Mouse (Mus musculus): ENCODE results near the gene Itsn1.

Gene Itsn1

DNA sequence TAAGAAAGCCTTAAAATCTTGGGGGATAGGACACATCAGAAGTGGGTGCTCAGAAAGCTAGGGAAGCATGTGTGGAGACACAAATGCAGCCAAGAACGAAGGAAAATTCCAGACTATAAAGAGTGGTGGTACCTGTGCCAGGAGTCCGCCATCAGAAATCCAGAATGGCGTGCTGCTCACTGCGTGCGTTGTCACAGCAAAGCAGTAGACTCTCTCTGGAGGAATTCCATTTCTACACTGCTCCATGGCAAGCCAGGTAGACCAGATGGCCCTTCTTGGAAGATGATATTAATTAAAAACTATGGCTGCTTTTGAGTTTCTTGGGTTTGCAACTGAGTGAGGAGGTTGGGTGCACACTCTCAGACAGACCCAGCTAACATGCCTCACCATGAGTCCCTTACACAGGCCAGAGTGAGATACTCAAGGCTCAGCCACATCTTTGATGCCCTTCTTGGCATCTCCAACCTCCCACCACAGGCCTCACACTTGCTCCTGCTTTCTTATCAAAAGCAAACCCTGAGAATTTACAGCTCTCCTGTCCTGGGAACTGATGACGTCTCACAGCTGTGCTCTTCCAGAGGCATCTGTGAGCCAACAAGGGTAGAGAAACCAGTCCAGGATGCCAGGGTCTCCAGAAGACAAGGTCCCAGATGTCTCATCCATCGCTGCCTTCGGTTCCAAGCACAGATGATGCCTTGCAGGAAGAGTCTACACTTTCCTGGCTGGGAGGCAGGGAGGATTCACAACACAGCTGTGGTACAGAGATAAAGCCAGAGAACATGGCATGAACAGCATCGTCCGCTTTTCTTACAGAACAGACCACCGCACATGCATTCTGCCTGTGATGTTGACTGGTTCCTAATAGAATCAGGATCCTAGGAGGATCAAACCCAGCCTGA is 152.0 kb downstream of the Itsn1 start:
- no peak for DNase-seq

DNA sequence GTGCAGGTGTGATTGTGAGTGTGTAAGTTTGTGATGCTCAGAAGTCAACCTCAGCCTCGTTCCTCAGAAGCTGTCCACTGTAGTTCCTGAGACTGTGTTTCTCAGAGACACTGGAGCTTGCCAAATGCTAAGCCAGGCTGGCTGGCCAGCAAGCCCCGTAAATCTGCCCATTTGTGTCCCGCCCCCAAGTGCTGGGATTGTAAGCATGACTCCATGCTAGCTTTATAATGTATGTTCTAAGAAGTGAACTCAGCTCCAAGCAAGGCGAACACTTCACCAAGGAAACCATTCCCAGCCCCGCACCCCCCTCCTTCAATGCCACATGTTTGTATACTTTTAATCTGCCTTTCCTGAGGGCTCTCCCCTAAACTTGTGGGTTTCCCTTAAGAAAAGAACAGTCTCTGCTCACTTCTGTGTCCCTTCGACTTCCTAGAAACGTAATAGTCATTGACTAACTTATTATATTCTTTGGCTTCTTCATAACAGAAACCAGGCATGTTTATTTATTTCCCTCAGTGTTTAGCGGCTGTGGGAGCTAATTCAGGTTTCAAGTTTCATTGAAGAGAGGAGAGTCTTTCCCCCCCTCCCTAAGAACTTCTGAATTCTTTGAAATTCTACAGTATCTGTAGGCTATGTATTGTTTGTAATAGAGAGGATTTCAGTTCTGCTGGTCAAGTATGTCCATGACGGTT is 153.2 kb downstream of the Itsn1 start:
- DNase-seq: peak; percentile 42

DNA sequence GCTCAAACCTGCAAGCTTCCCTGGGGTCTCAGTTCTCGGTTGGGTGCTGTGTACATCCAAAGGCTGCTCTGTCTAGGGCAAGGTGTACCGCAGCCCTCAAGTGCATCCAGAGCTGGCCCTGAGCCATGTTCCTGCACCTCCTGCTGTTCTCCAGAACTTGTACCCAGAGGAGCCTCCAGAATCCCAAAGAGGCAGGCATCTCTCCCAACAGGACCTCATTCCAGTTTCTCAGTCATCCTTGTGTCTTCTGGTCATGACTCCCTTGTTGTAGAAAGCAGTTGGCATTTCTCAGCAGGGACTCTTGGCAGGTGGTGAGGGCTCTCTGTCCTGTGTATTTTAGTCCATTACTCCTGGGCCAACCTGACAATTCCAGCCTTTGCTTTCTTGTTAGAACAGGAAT is 154.6 kb downstream of the Itsn1 start:
- no peak for DNase-seq

DNA sequence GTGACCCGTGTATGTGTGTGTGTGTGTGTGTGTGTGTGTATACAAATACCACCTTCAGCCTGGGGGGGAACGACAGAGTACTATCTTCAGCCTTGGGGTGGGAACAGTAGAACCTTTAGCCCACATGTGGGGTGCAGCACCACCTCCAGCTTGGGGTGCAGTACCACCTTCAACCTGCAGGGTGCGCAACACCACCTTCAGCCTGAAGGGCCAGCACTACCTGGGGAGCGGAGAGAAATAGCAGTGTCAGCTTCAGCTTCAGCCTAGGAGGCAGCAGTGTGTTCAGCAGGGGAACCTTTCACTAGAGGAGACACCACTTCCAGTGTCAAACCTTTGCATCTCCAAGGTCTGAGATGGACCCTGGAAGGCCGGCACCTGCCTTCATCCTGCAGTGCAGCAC is 155.1 kb downstream of the Itsn1 start:
- peak; percentile 53 for DNase-seq

DNA sequence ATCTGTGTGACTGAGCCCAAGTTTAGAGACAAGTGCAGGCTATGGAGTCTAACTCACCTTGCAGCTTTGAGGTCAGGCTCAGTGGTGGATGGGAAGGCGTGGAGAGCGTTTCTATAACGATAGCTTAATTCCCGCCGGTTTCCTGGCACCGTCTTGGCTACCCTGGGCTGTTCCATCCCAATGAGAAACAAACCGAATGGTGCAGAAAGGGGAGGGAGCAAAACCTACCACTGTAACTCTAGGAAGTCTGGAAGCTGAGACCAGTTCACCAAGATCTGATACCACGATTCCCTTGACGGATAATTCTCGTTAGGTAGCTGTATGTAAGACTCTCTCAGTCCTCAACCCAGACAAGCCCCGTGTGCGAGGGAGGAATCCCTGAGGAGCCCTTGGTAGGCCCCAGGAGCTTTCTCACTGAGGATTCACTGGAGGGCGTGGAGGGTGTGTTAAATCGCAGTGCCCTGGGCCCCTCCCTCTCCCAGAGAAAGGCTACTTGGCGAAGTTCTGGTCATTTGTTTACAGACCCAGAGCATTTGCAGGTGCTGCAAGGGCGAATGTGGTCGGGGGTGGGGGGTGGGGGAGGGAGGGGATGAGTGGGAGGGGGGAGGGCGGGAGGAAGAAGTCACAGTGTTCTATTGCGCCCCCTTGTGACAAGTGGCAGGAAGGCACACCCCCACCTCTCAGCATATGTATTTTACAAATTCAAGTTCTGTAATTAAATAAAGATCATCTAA is 156.5 kb downstream of the Itsn1 start:
- DNase-seq: peak; percentile 65

DNA sequence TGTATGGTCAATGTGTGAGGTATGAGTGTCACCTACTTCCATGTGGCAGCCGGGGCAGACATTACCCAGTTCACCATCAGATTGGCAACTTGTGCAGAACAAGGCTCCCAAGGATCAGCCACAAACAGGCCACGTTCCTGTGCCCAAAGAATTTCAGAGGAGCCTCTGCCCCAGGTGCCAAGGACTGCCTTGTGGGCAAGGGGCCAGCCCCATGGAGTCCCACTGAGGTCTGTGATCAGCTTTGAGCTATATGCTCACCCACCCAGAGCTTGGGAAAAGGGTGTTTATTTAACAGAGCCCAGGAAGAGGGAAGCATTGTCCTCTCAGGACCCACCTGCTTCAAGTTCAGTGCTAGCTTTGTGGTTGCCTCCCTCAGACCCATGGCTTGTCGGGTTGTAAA is 159.3 kb downstream of the Itsn1 start:
- no peak for DNase-seq

DNA sequence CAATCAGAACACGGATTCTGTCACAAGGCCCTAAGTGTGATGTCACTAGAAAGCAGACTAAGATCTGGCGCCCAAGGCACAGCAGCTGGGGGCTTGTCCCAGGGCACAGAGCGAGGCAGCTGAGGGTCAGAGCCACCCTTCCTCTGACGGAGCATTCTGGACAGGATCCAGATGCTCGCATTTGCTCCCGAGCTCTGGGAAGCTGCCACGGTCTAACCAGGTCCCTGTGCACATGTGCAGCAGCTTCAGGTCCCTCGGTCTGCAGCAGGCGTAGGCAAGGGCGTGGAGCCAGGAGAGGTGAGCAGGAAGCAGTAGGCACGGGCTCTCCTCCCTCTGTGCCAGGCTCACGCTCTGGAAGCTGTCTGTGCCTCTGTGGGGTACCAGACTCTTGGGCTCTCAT is 160.8 kb downstream of the Itsn1 start:
- DNase-seq: peak; percentile 62

DNA sequence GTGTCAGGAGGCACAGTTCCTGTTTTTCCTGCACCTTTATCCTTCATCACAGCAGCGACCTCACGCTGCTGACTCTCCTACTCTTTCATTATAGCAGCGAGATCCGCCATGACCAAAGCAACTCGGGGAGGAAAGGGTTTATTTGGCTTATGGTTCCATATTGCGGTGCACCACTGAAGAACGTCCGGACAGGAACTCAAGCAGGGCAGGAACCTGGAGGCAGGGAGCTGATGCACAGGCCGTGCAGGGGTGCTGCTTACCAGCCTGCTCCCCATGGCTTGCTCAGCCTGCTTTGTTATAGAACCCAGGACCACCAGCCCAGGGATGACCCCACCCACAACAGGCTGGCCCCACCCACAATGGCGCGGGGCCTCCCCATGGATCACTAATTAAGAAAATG is 162.1 kb downstream of the Itsn1 start:
- DNase-seq: no peak

DNA sequence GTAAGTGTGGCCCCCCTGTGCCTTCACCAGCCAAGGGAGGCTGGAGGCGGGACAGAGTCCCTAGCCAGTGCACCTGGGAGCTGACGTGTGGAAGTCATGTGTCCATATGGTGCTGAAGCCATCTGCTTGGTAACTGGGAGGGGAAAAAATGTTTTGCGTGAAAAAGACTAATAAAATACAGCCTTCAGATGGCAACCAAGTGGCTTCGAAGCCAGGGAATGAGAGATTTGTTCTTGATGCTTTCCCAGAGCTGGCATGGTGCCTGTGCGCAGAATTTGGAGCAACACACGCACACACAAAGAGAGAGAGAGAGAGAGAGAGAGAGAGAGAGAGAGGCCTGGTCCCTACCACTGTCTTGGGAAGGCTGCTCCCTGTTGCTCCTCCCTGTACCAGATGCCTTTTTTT is 167.3 kb downstream of the Itsn1 start:
- DNase-seq: no peak

DNA sequence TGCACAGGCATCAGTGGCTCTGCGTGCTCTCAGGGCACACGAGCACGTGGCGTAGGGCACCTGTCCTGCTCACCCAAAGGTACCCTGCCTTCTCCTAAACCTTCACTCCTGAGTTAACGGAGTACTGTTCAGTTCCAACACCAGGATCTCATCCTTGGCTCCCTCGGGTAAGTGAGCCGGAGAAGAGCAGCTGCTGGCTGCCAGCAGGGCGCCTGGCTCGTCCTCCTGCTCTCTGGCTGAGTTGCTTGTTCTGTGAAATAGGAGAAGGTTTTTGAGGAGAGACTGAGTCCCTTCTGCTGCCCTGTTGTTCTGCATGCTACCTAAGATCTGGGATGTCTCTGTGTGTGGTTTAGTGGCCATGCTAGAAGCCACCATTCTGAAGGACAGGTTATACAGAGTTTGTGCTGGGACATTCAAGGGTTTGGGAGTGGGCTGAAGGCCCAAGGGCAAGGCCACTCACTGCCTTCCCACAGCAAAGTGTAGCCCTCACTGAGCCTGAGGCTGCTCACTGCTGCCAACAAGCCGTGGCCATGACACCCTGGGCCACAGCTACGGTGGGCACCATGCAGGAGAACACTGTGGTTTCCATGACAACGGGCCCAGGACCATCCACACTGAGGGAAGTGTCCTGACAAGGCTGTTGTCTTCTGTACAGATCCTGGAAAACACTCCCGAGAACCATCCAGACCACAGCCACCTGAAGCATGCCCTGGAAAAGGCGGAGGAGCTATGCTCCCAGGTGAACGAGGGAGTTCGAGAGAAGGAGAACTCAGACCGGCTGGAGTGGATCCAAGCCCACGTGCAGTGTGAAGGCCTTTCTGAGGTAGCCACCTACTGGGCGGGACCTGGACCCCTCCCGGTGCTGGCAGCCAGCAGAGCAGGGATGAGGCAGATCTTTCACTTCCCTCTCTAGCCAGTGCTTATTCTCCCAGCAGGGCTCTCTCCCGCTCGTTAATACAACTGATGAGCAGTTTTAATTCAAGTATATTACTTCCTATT is 170.1 kb downstream of the Itsn1 start:
- DNase-seq: peak; percentile 46

DNA sequence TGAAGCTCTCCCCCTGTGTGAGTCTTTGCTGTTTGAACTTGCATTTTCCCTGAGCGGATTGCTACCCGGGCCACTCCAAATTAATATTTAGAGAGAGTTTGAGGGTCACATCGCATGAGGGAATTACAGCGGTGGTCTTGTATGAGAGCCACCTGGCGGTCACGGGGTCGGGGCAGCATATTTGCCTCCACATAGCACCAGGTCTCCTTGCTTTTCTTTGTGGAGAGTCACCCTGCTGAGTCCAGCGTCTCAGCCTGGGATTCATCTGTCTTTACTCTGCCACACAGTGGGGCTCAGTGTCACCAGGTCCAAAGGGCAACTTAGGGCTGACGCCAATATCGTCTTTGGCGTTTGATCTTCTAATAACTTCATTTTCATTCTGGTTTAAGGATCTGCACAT is 171.2 kb downstream of the Itsn1 start:
- no peak for DNase-seq

DNA sequence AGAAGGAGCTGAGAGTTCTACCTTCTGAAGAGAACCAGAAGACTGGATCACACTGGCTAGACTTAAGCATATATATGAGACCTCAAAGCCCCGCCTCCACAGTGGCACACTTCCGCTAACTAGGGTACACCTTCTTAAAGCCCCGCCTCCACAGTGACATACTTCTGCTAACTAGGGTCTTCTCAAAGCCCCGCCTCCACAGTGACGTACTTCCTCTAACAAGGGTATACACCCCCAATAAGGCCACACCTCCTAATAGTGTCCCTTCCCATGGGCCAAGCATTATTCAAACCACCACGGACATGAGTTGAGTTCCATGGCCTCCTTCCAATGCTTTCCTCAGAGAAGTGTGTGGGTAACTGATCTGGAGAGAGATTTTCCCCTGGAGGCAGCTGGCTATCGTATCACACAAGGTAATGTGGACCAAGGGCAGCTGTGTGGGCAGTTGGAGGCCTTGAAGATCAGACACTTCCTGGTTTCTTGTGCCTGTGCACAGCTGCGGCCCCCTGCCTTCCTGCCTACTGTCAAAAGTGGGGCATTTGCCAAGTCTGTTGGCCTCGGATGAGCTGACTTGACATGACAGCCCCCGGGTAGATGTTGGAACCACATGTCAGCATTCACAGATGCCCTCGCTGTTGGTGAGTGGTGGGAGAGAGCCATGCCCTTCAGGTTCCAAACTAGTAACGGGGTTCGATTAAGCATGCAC is 174.9 kb downstream of the Itsn1 start:
- DNase-seq: no peak

DNA sequence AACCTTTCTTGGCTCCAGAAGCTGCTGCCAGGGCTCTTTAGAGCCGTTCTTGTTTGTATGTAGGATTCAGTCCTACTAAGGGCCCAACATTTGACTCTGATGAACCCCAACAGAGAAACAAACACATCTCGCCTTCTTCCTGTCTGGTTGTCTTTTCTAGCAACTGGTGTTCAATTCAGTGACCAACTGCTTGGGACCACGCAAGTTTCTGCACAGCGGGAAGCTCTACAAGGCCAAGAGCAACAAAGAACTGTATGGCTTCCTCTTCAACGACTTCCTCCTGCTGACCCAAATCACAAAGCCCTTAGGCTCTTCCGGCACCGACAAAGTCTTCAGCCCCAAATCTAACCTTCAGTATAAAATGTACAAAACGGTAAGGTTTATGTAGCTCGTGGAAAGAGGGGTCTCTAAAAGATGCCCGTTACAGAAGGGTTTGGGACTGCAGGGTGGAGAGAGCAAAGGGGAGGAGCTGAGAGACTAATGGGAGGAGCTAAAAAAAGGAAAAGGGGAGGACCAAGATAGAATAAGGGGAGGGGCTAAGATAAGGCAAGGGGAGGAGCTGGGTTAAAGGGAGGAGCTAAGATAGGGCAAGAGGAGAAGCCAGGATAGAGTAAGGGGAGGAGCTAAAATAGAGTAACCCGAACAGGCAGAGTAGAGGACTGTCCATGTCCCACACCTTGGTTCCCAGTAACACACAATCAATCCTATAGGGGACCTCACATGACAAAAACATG is 176.2 kb downstream of the Itsn1 start:
- no peak for DNase-seq

DNA sequence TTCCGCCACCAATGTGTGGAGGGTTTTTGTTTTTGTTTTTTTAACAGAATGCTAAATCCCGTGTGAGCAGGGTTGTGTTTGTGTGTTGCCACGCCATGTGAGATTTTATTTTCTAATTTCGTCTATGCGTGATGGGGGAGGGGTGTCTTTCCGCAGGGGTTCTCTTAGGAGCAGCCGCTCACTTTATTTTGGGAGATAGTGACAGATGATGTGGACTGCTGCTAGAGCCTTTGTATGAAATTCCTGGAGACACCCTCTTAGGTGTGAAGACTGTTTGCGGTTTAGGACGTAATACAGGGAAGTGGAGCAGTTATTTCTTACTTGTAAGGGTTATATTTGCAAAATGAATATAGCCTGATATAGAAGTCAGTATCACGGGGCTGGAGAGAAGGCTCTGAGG is 176.9 kb downstream of the Itsn1 start:
- no peak for DNase-seq

DNA sequence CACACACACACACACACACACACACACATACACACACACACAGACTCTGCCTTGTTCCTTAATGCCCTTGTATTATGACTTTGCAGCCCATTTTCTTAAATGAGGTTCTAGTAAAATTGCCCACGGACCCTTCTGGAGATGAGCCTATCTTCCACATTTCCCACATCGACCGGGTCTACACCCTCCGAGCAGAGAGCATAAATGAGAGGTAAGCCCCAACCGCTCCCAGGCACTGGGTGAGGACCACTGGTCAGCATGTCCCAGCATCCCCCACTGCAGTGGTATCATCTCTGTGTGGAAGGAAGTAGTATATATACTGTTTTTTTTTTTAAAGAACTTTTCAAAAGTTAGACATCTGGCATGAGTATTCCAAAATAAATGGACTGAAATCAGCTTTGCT is 177.6 kb downstream of the Itsn1 start:
- DNase-seq: no peak

DNA sequence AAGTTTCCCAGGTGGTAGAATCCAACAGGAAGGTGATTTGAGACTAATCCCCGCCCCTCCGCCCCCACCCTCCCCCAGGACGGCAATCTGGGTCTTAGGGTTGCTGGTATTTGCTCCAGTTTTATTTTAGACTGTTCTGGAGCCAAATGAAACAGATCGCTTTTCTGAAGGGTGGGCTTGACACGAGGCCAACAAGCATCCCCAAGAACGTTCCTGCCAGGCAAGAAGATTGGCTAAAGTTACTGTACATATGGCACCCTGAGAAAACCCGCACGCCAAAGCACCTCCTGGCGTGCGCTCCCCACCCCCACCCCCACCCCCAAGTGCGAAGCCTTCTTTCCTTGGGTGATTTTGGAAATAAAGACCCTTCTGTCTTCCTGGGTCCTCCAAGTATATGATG is 178.1 kb downstream of the Itsn1 start:
- DNase-seq: no peak

DNA sequence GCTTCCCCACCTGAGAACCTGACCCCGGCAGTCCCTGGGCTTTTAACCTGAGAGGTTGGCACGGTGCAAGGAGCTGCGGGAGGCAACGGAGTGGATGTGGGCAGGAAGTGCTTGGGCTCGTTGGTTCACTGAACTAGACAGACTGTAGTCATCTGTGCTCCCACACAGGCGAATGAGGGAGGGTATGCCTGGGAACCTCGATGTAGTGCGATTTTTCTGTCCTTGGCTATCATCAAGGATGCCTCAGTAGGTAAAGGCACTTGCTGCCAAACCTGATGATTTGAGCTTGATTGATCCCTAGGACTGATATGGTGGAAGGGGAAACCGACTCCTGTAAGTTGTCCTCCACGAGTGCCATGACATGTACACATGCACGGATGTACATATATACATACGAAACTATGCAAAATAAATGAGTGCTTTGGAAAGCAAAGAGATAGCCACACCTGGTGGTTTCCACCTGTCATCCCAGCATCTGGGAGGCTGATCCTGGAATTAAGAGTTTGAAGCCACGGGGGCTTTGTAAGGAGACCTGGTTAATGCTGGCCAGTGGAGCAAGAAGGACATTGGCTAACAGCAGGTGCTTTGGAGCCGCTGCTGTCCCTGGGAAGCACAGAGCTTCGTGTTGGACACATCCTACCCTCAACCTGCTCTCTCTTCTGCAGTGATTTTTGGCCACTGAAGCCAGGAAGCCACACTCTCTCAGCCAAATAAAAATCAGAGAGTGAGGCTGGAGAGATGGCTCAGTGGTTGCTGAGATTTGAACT is 180.7 kb downstream of the Itsn1 start:
- DNase-seq: no peak

DNA sequence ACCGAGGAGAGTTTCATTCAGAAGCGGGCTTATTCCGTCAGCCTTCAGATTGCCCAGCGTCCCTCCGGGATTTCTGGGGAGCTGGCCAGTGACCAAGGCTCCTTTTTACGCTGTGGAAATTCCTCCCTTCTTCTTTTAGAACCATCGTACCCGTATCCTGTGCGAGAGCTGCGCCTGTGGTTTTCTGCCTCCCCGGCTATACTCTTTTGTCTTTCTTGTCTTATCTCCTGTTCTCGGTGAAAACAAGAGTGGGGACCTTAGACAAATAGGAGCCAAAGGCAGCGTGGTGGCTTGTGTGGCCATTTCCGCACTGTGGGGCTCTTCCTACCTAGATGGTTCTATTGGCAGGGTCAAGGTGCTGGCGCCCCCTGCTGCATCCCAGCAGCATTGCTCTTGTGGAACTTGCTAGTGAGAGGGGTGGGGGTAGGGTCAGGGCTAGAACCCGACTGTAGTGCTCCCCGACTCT is 188.6 kb downstream of the Itsn1 start:
- DNase-seq: peak; percentile 89

DNA sequence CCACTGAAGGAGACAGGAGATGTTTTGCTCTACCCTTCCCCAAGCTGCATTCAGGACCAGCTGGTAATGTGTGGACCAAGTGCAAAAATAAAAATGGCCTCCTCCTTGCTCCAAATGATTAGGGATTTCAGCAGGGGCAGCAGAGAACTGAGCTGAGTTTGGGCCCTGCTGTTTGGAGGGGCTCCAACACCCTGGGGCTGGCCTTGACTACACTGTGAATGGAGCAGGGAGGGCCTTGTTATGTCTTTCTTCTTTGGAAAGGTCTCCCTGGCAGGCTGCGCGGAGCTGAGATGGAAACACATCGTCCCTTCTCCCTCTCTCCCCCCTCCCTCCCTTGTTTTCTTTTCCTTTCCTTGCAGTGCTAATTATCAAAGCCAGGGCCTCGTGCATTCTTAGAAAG is 189.4 kb downstream of the Itsn1 start:
- DNase-seq: no peak

DNA sequence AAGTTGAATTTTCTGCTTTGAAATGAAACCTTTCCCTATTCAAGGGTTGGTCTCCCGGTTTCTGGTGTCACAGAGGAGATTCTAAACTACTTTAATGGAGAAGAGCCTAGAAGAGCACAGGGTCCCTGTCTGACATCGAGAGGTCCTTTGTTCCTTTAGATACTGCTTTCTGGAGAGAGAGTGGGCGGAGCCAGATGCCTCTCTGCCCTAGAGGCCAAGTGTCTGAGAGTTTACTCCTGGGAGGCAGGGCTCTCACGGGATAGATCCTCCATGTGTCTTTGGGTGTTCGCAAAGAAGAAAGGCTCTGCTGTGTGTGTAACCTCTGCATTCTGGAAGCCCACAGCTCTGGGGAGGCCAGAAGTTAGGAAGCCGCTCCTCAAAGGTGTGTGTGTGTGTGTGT is 190.0 kb downstream of the Itsn1 start:
- DNase-seq: no peak
